Mouse (Mus musculus): ENCODE measurements at regions not wholly inside any gene's neighbourhood (a gene's known extent, or its start where the extent isn't known, plus 50 kb on each side); places are given as distances from the start of the nearest gene placed in this dataset.

GRCm38 (mm10) chr9:101611481-101611880 lies 250.2 kb upstream of the 9630041A04Rik start:
- peak; percentile 16 for DNase-seq (ENCODE audit: low read depth, low spot score)
- TF ChIP-seq JUND (IDR thresholded peaks at IDR 0.05; ENCODE audit: low read depth, low read length): no peak
- no peak for TF ChIP-seq MEF2A (IDR thresholded peaks at IDR 0.05; ENCODE audit: extremely low read depth, insufficient replicate concordance, low read depth, low read length, poor library complexity, severe bottlenecking)
- TF ChIP-seq TAL1 (IDR thresholded peaks at IDR 0.05; ENCODE audit: low read length): no peak
- no peak for TF ChIP-seq GABPA (IDR thresholded peaks at IDR 0.05; ENCODE audit: low read depth, low read length)
- no peak for TF ChIP-seq POLR2A (IDR thresholded peaks at IDR 0.05; ENCODE audit: control insufficient read depth in 1 of 2, insufficient read depth in 1 of 2, low read depth in 1 of 2, low read length in 2 of 2, poor library complexity in 1 of 2)
- TF ChIP-seq RCOR1 (IDR thresholded peaks at IDR 0.05; ENCODE audit: low read depth, low read length): no peak
- TF ChIP-seq CTCF (IDR thresholded peaks at IDR 0.05 in 2 of 3, conservative IDR thresholded peaks at IDR 0.05 in 1 of 3; ENCODE audit: control insufficient read depth in 1 of 3, insufficient read depth in 1 of 3, low read depth in 2 of 3, low read length in 3 of 3, poor library complexity in 1 of 3, severe bottlenecking in 1 of 3): peak in 2 of 3 experiments; percentile 6 to 17; a peak in 1 of 6 replicates

GRCm38 (mm10) chr9:101610806-101611443 lies 250.7 kb upstream of the 9630041A04Rik start:
- Histone ChIP-seq H3K4me1 (ENCODE audit: control insufficient read depth in 1 of 2, insufficient read depth in 2 of 2, low read length in 2 of 2) (no peaks in the 10 kb centered on the region), H3K79me2 (ENCODE audit: control insufficient read depth, insufficient read depth, low read length, poor library complexity) (no peaks in the 10 kb centered on the region), H3K36me3 (ENCODE audit: control insufficient read depth in 1 of 2, insufficient read depth in 2 of 2, low read length in 2 of 2) (no peaks in the 10 kb centered on the region), H3K9ac (ENCODE audit: control insufficient read depth, low read depth, low read length, poor library complexity, severe bottlenecking) (no peak overlapping the region), H3K27ac (ENCODE audit: control insufficient read depth, low read depth, low read length) (no peak overlapping the region), H3K9me3 (replicated peaks; ENCODE audit: insufficient read depth, low read length) (no peaks in the 10 kb centered on the region), H3K4me3 (ENCODE audit: control insufficient read depth in 1 of 2, insufficient read depth in 1 of 2, low read depth in 2 of 2, low read length in 2 of 2) (no peak overlapping the region), H3K27me3 (ENCODE audit: control insufficient read depth in 1 of 2, insufficient read depth in 2 of 2, low read length in 2 of 2) (no peaks in the 10 kb centered on the region)
- no peak for DNase-seq (ENCODE audit: low read depth, low spot score)
- no peak for TF ChIP-seq MAX (IDR thresholded peaks at IDR 0.05; ENCODE audit: low read length)
- TF ChIP-seq SIN3A (IDR thresholded peaks at IDR 0.05; ENCODE audit: low read length): no peak
- no peak for TF ChIP-seq NRF1 (IDR thresholded peaks at IDR 0.05; ENCODE audit: insufficient read depth, low read depth, low read length, poor library complexity, severe bottlenecking)
- no peak for TF ChIP-seq TCF12 (IDR thresholded peaks at IDR 0.05; ENCODE audit: low read depth, low read length)
- no peak for TF ChIP-seq E2F4 (IDR thresholded peaks at IDR 0.05; ENCODE audit: borderline replicate concordance, low read depth, low read length)

More at GRCm38 (mm10) chr9:101611481-101611880, 250.2 kb upstream of the 9630041A04Rik start:
- H3K9ac ChIP-seq (ENCODE audit: control insufficient read depth, low read depth, low read length, poor library complexity, severe bottlenecking): no peak overlapping the region
- no peaks in the 10 kb centered on the region for H3K79me2 ChIP-seq (ENCODE audit: control insufficient read depth, insufficient read depth, low read length, poor library complexity)
- H3K36me3 ChIP-seq (ENCODE audit: control insufficient read depth in 1 of 2, insufficient read depth in 2 of 2, low read length in 2 of 2): no peaks in the 10 kb centered on the region
- H3K9me3 ChIP-seq (replicated peaks; ENCODE audit: insufficient read depth, low read length): no peaks in the 10 kb centered on the region
- H3K27me3 ChIP-seq (ENCODE audit: control insufficient read depth in 1 of 2, insufficient read depth in 2 of 2, low read length in 2 of 2): no peaks in the 10 kb centered on the region
- H3K27ac ChIP-seq (ENCODE audit: control insufficient read depth, low read depth, low read length): no peak overlapping the region
- no peaks in the 10 kb centered on the region for H3K4me1 ChIP-seq (ENCODE audit: control insufficient read depth in 1 of 2, insufficient read depth in 2 of 2, low read length in 2 of 2)
- no peak overlapping the region for H3K4me3 ChIP-seq (ENCODE audit: control insufficient read depth in 1 of 2, insufficient read depth in 1 of 2, low read depth in 2 of 2, low read length in 2 of 2)

GRCm38 (mm10) chr9:101610338-101610737 lies 251.3 kb upstream of the 9630041A04Rik start:
- no peaks in the 10 kb centered on the region for H3K36me3 ChIP-seq (ENCODE audit: control insufficient read depth in 1 of 2, insufficient read depth in 2 of 2, low read length in 2 of 2)
- H3K27ac ChIP-seq (ENCODE audit: control insufficient read depth, low read depth, low read length): no peak overlapping the region
- H3K4me3 ChIP-seq (ENCODE audit: control insufficient read depth in 1 of 2, insufficient read depth in 1 of 2, low read depth in 2 of 2, low read length in 2 of 2): no peak overlapping the region
- no peaks in the 10 kb centered on the region for H3K4me1 ChIP-seq (ENCODE audit: control insufficient read depth in 1 of 2, insufficient read depth in 2 of 2, low read length in 2 of 2)
- no peaks in the 10 kb centered on the region for H3K9me3 ChIP-seq (replicated peaks; ENCODE audit: insufficient read depth, low read length)
- no peaks in the 10 kb centered on the region for H3K27me3 ChIP-seq (ENCODE audit: control insufficient read depth in 1 of 2, insufficient read depth in 2 of 2, low read length in 2 of 2)
- no peak overlapping the region for H3K9ac ChIP-seq (ENCODE audit: control insufficient read depth, low read depth, low read length, poor library complexity, severe bottlenecking)
- TF ChIP-seq SMC3 (IDR thresholded peaks at IDR 0.05; ENCODE audit: low read depth, low read length): no peak
- no peak for TF ChIP-seq SIN3A (IDR thresholded peaks at IDR 0.05; ENCODE audit: low read length)
- no peak for TF ChIP-seq UBTF (IDR thresholded peaks at IDR 0.05; ENCODE audit: borderline replicate concordance, insufficient read depth, low read depth, low read length)
- TF ChIP-seq ZNF384 (IDR thresholded peaks at IDR 0.05; ENCODE audit: low read depth, low read length): no peak
- TF ChIP-seq NRF1 (IDR thresholded peaks at IDR 0.05; ENCODE audit: insufficient read depth, low read depth, low read length, poor library complexity, severe bottlenecking): no peak
- DNase-seq (ENCODE audit: low read depth, low spot score): no peak
- no peaks in the 10 kb centered on the region for H3K79me2 ChIP-seq (ENCODE audit: control insufficient read depth, insufficient read depth, low read length, poor library complexity)

Data from MEL (cell line).